Mouse (Mus musculus) MN1 (cell line): ENCODE data around the gene Ror1.

Experiments
- DNase-seq: peaks from one replicate; pipeline ENCODE4 v3.0.0-alpha.2; 2016; ENCODE audit warnings: low spot score

Ror1 gene

DNA sequence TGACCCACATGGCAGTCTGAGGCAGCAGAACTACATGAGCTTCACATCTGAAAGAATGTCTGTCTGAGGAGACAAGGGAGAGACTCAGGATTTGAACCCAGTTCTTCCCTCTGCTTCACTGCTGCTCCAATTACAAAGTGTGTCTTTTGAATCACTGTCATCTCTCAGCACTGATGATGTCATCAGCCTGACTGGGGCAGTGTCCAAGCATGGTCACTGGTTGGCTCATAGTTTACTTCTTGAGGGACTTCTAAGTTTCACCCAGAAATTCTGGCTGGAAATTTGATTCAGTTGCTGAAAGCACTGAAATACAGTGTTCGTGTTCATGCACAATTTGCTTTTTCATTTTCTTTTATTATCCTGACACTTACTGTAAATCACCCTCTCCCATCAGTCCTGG is 219.5 kb downstream of the Ror1 start:
- no peak for DNase-seq

DNA sequence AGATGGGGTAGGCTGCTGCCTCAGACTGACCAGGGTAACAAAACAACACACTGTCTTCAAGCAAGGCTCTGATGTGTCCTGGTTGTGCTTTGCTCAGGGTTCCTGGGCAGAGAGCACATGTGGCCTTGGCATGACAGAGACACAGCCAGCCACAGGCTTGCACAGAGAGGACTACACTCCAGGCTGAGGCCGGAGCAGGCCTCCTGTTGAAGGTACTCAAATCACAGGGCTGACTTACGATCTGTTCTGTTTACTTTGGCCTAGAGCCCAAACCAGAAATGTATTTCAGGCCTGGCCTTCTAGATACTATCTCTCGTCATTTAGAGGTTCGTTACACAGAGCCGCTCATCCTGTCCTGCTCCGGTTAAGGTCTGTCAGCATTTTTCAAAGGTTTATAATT is 226.2 kb downstream of the Ror1 start:
- no peak for DNase-seq

DNA sequence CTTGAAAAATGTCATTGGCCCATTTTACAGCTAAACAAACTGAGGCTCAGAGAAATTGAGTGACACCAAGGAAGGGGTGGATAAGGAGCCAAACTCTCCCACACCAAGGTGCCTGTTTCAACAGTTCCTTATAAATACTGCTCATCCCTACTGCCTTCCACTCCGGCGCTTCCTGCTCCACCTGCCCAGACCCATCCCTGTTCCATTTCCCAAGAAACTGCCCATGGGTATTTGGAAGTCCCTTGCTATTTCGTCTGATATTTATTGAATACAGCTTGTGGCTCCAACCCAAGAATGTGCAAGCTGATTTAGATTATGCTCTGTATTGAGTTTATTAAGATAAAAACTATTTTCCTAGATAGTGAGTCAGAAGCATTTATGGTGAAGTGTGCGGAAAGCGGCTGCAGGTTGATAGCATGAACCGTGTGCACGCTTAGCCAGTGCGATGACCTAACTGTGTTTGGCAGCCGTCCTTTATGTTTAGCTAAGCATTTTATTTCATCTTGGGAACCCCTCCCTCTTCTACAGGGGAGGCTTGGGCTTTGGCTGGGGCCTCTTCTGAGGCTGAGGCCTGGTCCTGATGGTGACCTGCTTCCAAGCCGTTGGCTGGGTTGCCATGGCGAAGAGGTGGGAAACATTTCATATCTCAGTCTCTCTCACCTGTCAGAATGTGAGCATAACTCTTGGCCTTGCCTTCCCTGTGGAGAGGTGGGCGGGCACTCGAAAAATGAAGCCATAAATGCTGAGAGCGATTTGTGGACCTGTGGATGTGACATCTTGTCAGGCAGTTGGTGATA is 229.3 kb downstream of the Ror1 start:
- no peak for DNase-seq

DNA sequence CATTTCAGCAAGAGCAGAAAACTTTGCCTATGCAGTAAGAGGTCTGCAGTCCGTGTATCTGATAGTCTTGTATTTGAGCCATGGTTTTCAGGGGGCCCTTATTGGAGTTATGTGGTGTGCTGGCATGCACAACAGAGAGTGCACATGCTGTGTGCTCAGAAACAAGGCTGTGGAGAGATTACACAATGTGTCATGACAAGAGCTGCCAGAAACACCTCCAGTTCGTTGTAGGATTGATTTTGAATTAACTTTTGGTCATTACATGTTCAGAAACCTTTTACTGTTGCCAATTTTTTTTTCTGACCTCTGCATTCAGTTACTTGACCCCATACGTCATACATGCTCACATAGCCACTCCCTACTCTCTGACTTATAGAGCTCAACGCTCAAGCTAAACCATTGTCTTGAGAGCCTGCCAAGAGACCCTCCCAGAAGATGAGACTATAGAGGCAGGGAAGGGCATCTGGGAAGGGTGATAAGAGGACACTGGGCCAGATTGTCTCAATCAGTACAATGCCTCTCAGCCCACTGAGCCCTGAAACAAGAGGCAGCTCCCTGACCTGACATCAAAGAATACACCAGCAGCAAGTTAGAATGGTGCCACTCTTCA is 232.9 kb downstream of the Ror1 start:
- DNase-seq, result no peak

DNA sequence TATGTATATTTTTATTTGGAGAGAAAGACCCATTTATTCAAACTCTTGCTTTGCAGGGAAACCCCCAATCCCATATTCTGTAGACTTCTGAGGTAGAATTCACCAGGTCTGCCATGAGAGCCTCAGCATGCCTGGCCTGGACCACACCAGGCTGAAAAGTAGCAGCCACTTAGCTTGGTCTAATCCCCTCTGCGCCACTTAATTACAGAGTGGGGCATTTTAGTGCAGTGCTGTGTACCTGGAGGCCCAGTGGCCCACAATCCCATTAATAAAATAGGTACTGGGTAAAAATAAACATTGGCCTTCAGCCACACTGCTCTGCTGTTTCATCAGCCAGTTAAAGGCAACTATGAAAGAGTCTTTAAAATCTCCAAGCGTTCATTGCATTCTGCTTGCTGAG is 239.6 kb downstream of the Ror1 start:
- no peak for DNase-seq

DNA sequence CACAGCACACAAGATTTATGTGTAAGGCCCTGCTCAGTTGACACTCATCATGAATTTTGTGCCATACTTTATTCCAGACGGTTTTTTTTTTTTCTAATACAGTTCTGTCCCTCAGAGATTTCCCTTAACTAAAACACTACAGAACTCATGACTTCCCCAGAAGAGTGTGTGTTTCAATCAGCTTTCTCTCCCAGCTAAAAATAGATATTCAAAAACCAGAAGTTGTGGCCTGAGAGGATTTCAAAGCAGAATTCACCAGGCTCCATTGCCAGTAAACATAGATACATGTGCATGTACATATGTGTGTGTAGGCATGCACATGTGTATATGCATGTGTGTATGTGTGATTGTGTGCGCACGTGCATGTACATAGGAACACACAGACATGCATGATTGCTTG is 252.2 kb downstream of the Ror1 start:
- no peak for DNase-seq

DNA sequence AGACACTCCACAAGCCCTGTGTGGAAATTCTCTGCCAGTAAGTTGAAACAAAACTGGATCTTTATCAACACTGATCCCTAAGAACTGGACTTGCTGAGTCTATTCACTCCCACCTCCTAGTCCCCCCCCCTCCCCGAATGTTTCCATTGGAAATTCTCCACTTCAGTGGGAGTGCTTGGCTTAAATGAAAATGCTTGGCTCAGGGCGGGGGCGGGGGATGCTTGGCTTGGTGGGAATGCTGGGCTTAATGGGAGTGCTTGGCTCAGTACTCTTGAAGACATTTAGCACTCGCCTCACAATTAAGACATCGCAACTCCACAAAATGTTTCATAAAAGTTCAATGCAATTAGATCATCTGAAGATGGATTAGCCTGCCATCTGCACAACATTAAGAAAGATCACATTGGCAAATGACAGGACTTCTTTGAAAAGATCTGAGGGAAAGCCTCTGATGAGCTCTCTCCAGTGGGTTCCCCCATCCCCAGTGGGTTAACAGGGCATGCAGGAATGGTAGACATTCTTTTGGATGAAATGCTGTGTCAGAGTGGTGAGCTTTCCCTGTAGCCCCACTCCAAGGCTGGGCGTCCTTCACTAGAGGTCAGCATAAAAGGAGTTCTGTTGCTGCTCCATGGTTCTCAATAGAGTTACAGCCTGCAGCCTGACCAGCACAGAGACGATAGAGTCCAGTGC is 254.7 kb downstream of the Ror1 start:
- DNase-seq, result no peak

DNA sequence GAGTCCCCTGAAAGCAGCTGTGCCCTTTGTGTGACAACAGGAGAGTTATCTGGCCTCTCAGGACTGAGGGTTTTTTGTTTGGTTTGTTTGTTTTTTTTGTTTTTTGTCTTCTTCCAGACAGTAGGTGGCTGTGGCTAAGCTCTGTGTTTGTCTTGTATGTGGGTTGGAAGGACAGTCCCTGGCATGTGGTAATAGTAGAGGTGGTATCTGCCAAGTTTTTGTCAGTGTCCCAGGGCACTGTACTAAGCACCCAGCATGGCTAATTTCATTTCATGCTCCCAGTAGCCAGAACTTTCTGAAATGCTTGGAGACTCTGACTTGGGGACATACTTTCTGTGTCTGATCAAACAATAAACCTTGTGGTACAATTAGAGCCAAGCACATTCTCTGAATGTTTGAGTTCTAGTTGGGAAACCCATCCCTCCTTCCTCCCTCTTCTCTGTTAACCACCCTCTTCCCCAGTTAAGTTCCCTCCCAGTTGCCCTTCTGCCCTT is 256.3 kb downstream of the Ror1 start:
- no peak for DNase-seq

DNA sequence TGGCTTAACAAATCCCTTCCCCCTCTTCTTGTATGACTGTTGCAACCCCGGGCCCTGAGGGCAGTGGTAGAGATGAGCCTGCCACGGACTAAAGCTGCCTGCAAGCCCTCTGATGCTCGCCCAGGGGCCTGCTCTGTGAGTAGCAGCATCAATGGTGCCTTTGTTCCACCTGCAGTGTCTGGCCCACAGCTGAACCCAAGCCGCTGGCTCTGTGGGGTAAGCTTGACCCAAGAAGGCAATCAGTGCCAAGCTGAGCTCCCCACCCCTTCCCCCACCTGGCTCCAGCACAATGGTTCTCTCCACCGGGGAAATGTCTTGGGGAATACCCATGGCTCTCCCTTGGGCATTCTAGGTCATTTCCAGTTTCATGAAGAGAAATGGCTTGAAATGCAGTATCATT is 260.0 kb downstream of the Ror1 start:
- DNase-seq, result no peak

DNA sequence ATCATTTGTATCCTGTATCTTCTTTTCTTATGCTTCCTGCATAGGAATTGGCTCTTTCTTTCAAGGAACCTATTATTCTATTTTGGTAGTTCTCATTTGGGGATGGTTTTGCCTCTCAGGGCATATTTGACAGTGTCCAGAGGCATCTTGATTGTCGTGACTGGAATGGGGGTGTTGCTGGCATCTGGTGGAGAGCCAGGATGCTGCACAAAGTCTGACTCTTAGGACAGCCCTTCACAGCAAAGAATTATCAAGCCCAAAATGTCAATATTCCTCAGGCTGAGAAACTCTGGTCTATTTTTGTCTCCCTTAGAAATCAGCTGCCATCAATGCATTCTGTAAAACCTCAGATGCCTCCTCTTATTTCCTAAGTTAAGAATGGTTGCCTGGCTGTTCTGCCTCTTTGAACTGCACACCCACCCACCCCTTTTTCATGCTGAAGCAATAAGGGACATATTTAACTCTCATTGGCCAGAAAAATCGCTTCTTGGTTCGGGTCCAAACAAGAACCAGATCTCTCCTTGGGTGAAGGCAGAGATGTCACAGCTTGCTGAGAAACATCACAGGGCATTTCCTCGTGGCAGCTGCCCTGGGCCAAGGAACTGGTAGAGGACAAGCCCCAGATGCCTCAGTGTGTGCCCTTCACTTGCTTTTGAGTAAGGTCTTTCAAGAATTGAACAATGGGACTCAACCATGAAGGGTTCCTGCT is 262.4 kb downstream of the Ror1 start:
- DNase-seq, result no peak

DNA sequence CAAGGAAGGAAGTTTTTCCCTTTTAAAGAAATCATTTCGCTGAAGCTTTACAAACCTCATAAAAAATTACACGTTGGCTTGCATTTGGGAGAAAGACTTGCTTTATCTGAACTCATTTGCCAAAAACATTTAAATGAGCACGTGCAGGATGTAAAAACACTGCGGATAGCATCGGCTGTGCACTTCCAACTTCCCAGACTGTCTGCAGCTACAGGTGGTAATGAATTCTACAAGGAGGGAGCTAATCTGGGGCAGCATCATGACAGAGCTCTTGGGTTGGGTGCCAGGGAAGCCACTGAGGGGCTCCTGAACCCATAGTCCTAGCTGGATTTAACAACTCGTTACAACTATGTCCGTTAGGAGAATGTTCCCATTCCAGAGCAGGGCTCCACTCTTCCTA is 268.1 kb downstream of the Ror1 start:
- DNase-seq, result no peak

DNA sequence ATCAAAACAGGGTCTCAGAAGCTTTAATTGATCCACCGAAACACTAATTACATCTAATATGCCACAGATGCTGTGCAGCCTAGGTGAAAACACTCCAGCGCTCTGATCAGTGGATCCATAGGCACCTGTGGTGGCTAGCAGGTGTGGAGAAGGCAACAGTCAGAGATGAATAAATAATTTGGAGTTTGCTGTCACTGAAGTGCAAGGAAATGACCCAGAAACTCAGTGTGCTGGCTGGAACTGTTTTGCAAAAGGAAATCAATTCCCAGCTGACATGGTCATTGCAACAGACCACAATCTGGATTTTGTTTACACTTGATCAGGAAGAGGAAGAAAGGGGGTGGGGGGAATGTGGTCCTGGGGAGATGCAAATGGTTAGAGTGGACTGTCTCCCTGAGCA is 273.1 kb downstream of the Ror1 start:
- DNase-seq, result no peak

DNA sequence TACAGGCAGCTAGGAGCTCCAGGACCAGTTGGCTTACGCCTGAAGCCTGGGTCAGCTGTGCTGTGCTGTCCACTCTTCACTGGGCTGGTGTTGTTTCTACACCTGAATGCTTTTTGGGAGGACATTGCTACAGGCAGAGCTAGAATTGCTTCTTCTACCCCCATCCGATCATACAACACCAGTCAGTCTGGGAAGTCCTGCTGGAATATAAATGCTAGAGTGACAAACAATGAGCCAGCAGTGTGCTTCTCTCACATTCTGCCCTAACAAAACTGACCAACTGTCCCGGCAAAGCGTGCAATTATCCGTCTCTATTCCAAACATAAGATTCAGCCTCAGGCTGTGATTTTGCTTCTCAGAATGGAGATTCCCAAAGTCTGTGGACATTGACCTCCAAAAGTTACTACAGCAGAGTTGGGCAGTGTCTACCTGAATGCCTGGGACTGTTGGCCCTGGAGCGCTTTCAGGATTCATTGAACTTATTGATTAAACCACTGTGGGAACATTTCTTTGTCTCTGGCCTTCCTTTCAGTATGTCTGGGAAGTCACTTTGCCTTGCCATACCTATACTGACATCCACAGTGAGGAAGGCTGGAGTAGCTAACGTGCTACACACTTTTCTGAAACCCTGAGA is 274.1 kb downstream of the Ror1 start:
- no peak for DNase-seq

DNA sequence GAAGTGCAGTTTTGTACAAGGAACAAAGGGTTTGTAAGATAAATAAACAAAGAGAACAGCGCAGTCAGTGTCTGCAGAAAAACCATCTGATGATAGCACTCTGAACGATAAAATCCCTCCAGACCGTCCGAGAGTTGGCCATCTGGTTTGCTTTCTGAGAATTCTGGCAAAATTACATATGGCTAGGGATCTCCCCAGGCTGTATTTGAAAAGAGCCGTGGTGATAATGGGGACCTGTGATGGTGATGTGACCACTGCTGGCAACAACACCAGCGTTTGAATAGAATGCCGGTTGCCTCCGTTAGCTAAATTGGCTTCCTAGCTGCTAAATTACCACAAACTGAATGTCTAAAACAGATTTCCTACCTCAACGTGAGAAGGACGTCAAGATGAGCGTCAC is 277.2 kb downstream of the Ror1 start:
- no peak for DNase-seq

DNA sequence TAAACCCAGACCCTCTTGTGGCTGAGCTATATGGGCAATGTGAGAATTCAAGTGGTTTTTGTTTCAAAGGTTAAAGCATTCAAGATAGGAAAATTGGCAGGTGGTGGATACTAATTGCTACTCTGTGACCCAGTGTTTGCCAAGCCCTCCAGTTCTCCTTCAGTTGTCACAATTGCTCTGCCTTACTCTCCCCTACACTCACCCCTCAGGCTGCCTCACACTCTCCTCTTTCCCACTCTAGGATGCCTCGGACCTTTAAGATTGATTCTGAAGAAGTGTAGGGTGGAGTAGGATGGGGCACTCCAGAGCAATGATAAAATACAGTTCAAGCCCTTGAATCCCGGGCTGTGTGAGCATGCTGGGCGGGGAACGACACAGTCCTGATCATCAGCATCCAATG is 278.2 kb downstream of the Ror1 start:
- no peak for DNase-seq

DNA sequence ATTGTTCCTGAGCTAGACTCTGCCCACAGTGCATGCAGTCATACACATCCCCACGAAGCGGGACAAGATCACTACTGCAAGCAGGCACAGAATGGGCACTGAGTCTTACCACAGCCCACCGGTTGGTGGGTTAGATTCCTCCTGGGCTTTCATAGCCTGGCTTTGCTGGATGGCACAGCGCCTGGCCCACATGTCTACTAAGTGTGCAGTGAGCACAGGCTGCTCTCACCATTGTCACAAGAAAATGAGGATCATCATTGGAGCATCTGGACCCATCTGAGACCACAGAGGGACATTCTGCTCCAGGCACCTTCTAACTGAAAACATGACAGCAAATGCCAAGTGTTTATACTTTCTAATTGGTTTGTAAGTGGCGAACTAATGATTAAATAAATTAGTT is 279.7 kb downstream of the Ror1 start:
- no peak for DNase-seq

DNA sequence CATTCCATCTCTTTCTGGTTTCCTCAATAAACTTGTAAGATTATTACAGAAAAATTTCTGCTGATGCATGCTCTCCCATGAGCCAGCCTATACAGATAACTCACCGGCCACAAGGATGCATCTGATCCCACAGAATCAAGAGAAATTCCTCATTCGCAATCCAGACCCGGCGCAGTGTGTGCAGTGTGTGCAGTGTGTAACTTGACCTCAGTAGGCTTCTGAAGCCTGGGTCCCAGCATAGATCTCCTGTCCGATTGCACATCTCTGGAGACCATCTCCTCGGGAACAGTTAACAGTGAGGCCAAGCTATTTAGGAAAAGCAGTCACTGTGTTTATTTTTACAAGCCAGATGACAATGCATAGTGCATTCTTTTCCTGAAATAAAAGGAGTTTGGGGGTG is 280.6 kb downstream of the Ror1 start:
- no peak for DNase-seq

DNA sequence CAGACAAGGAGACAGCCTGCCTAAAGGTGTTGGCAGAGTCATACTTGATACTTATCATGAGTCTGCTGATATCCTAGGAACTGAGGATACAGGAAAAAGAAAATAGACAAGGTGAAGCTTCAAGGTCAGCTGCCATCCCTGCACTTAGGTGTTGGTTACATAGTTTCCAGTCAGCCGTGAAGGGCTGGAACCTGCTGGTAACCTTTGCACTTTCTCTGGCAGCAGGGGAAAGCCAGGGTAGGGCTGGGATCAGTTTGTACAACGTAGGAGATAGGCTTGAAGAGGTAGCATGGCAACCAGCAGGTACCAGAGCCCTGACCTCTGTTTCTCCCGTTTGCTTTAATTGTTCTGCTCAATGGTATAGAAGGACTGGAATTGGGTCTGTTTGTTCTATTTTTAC is 281.6 kb downstream of the Ror1 start:
- DNase-seq, result no peak

DNA sequence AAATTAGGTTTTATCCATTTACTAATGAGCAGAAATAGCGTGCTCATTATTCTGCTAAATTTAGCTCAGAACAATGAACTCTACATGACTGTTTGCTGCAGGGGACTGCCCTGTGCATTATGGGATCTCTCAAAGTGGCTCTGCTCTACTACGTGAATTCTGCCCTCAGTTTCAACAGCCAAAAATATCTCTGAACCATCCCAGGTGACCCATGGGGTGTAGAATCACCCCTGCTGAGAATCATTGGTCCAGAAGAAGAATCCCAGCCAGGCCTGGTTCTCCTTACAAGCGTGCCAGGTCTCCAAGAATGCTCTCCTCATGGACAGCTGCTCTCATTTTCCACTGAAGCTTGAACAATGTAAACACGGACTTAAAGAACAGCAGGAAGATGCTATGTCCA is 282.4 kb downstream of the Ror1 start:
- DNase-seq, result no peak

DNA sequence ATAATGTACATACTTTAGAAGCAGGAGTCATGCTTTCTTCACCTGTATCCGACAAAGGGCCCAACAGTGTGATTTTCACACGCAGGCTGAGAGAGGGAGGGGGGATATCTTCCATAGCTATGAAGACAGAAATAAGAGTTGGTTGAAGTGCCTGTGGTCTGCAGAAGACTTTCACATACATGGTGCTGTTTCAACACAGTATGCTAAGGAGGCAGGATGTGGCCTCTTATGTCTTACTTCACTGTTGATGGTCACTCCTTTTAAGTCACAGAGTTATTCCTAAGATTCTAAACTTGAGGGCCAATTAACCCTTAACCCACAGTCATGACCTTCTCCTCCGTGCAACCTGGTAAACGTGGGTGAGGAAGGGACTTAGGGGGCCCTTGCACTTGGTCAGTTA is 286.2 kb downstream of the Ror1 start:
- DNase-seq, result no peak

DNA sequence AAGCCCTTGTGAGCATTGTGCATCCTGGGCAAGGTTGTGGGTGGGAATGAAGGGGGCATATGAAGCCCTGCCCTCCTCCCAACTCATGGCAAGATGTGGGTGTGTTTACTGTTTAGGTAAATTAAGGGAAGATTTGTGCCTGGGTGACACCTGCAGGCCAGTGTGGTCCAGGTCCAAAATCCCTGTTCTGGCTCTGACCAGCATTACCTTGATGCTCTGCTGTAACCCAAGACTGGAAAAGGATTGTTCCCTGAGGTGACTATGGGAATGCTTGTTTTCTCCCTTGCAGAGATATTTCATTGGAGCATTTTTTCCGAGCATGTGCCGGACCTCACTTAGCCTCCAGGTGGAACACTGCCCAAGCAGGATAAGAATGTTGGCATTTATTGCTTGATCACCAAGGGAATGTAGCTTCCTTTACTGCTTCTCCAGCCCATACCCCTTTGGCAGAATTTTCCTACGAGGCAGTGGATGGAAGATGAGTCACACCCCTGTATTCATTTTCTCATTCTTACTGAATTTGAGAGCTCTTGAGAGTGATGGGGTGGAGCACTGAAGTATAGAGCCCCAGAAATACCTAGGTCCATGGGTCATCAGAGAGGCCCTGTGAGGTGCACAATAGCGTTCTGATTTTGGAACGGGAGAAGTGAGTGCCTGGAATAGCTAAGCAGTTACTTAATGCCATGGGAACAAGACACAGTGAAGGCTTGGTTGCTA is 290.8 kb downstream of the Ror1 start:
- no peak for DNase-seq

DNA sequence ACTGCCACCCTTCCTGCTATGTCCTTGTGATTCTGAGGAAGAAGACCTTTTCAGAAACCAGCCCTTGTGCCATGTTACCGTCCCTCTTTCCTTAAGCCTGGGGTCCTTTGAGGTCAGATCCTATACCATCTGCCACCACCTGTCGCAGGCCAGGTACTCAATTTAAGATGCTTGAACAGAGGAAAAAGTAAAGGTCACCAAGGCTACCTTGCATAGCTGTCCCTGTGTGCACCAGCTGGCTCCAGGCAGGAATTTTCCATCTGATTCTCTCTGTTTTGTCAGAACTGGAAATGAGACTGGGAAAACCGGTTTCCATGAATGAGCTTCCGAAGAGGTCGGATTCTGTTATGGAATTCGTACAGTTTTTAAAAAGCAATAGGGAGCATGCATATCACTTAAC is 294.8 kb downstream of the Ror1 start:
- DNase-seq, result no peak
